Mouse (Mus musculus): ENCODE measurements around the gene Clcnkb.

DNA sequence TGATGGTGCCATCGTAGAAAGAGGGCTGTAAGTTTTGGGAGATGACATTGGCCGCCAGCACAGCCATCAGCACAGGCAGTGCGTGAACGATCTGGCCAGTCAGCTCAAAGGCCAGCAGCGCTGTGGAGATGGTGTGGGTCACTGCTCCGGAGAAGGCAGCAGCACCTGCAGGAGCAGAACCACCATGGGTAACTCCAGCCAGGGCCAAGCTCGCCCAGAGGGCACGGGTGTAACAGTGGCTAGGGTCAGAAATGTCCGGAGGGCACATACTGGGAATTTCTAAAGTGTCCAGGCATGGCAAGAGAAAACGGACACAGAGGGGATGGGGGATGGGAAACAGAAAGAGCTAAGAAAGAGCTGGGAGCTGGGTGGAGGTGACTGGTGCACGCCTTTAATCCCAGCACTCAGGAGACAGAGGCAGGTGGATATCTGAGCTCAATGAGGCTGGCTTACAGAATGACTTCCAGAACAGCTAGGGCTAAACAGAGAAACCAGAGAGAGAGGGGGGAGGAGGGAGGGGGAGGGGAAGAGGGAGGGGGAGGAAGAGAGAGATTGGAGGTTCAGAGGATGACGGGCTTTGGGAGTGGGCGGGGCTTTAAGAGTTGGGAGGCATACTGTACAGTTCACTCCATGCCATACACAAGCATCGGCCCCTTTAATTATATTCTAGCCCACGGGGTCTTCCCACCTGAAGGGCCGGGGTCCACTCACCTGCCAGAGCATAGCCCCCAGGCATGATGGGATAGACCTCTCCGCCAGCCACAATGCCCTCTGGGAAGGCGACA is 26.3 kb downstream of the Clcnkb start:
- TF ChIP-seq CTCF (conservative IDR thresholded peaks at IDR 0.05 in 1 of 2, IDR thresholded peaks at IDR 0.05 in 1 of 2; ENCODE audit: low read depth in 2 of 2, low read length in 2 of 2), result no peak
- no peak for TF ChIP-seq PAX5 (IDR thresholded peaks at IDR 0.05; ENCODE audit: low read length)
- TF ChIP-seq MAZ (IDR thresholded peaks at IDR 0.05; ENCODE audit: low read depth, low read length), result no peak

All from CH12.LX (cell line).